11 mouse cellular contexts compared by ENCODE assay signal in genomic region chr16:85139178-85139604, GRCm38 (mm10). TPM values are rescaled to one million over a fixed set of nuclear protein-coding genes. Genes with fewer than 3 reads are reported as not detected.
DNase-seq lines count a peak whose midpoint lies in the region; ATAC-seq and TF ChIP-seq lines count a peak whose summit lies in the region.
"Had no signal": no experiment of that assay in that cellular context is flagged by ENCODE, and none has a peak within 500 bp of the region (broad histone marks: within the 10 kb centered on the region; RNA-seq: fewer than 3 reads in every experiment).

No protein-coding gene starts in this region.

- peak; percentile 70 for DNase-seq in heart, adult 11 months
- no peak for DNase-seq in heart, postnatal 36 days
- DNase-seq in embryonic facial prominence, embryonic 10.5 days (ENCODE audit: low spot score): peak; percentile 45
- no peak for DNase-seq in frontal cortex, postnatal 10 days (ENCODE audit: low spot score in 2 of 2)
- DNase-seq in thymus, postnatal 25 days: no peak
- DNase-seq in left cerebral cortex, adult 2 months (ENCODE audit: extremely low spot score in 1 of 2, low spot score in 2 of 2): no peak
- DNase-seq: liver had no signal

- peaks cover 31% of the 10 kb centered on the region for H3K4me1 ChIP-seq in embryonic facial prominence, embryonic 10.5 days
- peaks cover 10% of the 10 kb centered on the region for H3K4me1 ChIP-seq in hindbrain, embryonic 12.5 days
- H3K4me1 ChIP-seq in midbrain, embryonic 13.5 days (replicated peaks): peaks cover 18% of the 10 kb centered on the region

- H3K27ac ChIP-seq in embryonic facial prominence, embryonic 10.5 days (replicated peaks): peak overlapping the region; percentile 48; the same call in 1 of the 2 replicates
- 0 out of 2 replicates have a peak overlapping the region, but pooled peaks have one; percentile 23 for H3K27ac ChIP-seq in hindbrain, embryonic 12.5 days
- no peak overlapping the region for H3K27ac ChIP-seq in midbrain, embryonic 13.5 days
- H3K27ac ChIP-seq in left cerebral cortex, adult 2 months: no peak overlapping the region
- H3K27ac ChIP-seq: heart, embryonic 15.5 days had no signal

- ATAC-seq in hindbrain, embryonic 12.5 days (ENCODE audit: low FRiP score): peak; percentile 66; the same call in 1 of the 2 replicates
- peak; percentile 56 for ATAC-seq in midbrain, embryonic 13.5 days
- ATAC-seq: CD4-positive, CD25-positive, alpha-beta regulatory T cell, adult 4 months had no signal

- no peak for TF ChIP-seq CTCF in left cerebral cortex, adult 2 months (IDR thresholded peaks at IDR 0.05)

- no peak overlapping the region for H3K9ac ChIP-seq in hindbrain, embryonic 12.5 days
- H3K9ac ChIP-seq in midbrain, embryonic 13.5 days (replicated peaks): no peak overlapping the region
- H3K9ac ChIP-seq: heart, embryonic 15.5 days had no signal

- peaks cover 7% of the 10 kb centered on the region for H3K36me3 ChIP-seq in embryonic facial prominence, embryonic 10.5 days (replicated peaks)
- no peaks in the 10 kb centered on the region for H3K36me3 ChIP-seq in hindbrain, embryonic 12.5 days
- H3K36me3 ChIP-seq in midbrain, embryonic 13.5 days: no peaks in the 10 kb centered on the region
- H3K36me3 ChIP-seq: heart, embryonic 15.5 days had no signal

- peak overlapping the region; percentile 30; the same call in 1 of the 2 replicates for H3K4me3 ChIP-seq in embryonic facial prominence, embryonic 10.5 days
- H3K4me3 ChIP-seq in hindbrain, embryonic 12.5 days: no peak overlapping the region
- H3K4me3 ChIP-seq in midbrain, embryonic 13.5 days (replicated peaks): no peak overlapping the region
- no peak overlapping the region for H3K4me3 ChIP-seq in left cerebral cortex, adult 2 months
- H3K4me3 ChIP-seq: heart, embryonic 15.5 days had no signal

- no peaks in the 10 kb centered on the region for H3K27me3 ChIP-seq in embryonic facial prominence, embryonic 10.5 days (replicated peaks; ENCODE audit: low read depth, poor library complexity, severe bottlenecking)
- no peaks in the 10 kb centered on the region for H3K27me3 ChIP-seq in hindbrain, embryonic 12.5 days
- H3K27me3 ChIP-seq in midbrain, embryonic 13.5 days: no peaks in the 10 kb centered on the region
- H3K27me3 ChIP-seq: heart, embryonic 15.5 days had no signal

- H3K4me2 ChIP-seq in hindbrain, embryonic 12.5 days (replicated peaks): no peak overlapping the region
- 0 out of 2 replicates have a peak overlapping the region, but pooled peaks have one; percentile 7 for H3K4me2 ChIP-seq in midbrain, embryonic 13.5 days (replicated peaks)
- H3K4me2 ChIP-seq: heart, embryonic 15.5 days had no signal

- H3K9me3 ChIP-seq in embryonic facial prominence, embryonic 10.5 days: no peaks in the 10 kb centered on the region
- H3K9me3 ChIP-seq in hindbrain, embryonic 12.5 days (replicated peaks): no peaks in the 10 kb centered on the region
- H3K9me3 ChIP-seq in midbrain, embryonic 13.5 days: no peaks in the 10 kb centered on the region
- H3K9me3 ChIP-seq: heart, embryonic 15.5 days had no signal

- 32% methylated on average over 9 of the region's 9 CpGs for WGBS in embryonic facial prominence, embryonic 10.5 days
- 40% methylated on average over 9 of the region's 9 CpGs for WGBS in hindbrain, embryonic 12.5 days
- WGBS in midbrain, embryonic 13.5 days: 28% methylated on average over 9 of the region's 9 CpGs

- intact Hi-C loops in heart, postnatal 36 days (cut with DNase I): no loop called here
- intact Hi-C loops in left cerebral cortex, adult 2 months (cut with DNase I): loop anchor here (5.0 kb wide), 1 partner anchor 33 kb away; the partner anchor contains the start of gene App

RNA-seq across cellular contexts. Expression of gene App, which starts 34.4 kb away (rescaled TPM):
- 100 to 1,000 TPM; 144 to 157 TPM for total RNA-seq in heart, postnatal 36 days (2021)
- 116 TPM in 2 replicates for polyA plus RNA-seq in embryonic facial prominence, embryonic 10.5 days (2016; fragmentation: Nextera tagmentation; extraction: Ambion mirVana)
- 313 and 317 TPM in 2 replicates for polyA plus RNA-seq in hindbrain, embryonic 12.5 days (2016; fragmentation: Nextera tagmentation; extraction: Ambion mirVana)
- polyA plus RNA-seq in midbrain, embryonic 13.5 days (2015; fragmentation: Nextera tagmentation; extraction: Ambion mirVana): 257 and 271 TPM in 2 replicates
- total RNA-seq in left cerebral cortex, adult 2 months (2021): 1,000 to 10,000 TPM; 1,405 to 1,415 TPM

Comparison
In these comparisons a context has a peak if more than half of its experiments do, and no peak if none do; other contexts are left out.
1. DNase-seq: peak in heart, adult 11 months (single experiment) and embryonic facial prominence, embryonic 10.5 days (single experiment); none in heart, postnatal 36 days (0 of 2), frontal cortex, postnatal 10 days (0 of 2), thymus, postnatal 25 days (single experiment) and left cerebral cortex, adult 2 months (0 of 2).
2. H3K27ac ChIP-seq: peak in embryonic facial prominence, embryonic 10.5 days (single experiment) and hindbrain, embryonic 12.5 days (single experiment); none in midbrain, embryonic 13.5 days (single experiment) and left cerebral cortex, adult 2 months (single experiment).